Mouse (Mus musculus): ENCODE results near the gene Pias1.
A peak's percentile ranks its signal among the peaks of the same experiment; 100 is the strongest.

Gene Pias1

DNA sequence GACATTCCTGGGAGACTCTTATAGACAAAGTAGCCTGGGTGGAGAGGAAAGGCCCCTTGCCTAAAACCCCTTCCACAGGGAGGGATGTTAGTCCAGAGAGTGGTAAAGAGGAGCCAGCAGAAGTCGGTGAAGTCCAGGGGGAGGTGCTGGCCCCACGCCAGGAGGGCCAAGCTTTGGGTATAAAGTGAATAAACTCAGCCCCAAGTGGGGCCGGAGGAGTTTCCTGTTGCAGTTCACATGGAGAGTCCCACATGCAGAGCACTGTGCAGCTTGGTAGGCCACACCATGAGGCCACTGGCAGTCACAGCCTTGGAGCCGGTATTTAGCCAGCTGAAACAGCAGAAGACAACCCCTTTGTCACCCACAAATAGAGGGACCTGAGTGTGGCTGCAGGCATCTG is 133.2 kb downstream of the Pias1 start:
- no peak for DNase-seq

GRCm38 (mm10) chr9:62851571-62851970 is 136.2 kb downstream of the Pias1 start:
- no peak for DNase-seq

GRCm38 (mm10) chr9:62848641-62849040 is 139.1 kb downstream of the Pias1 start:
- DNase-seq = no peak

GRCm38 (mm10) chr9:62847694-62848093 is 140.0 kb downstream of the Pias1 start:
- DNase-seq = peak; percentile 95

DNA sequence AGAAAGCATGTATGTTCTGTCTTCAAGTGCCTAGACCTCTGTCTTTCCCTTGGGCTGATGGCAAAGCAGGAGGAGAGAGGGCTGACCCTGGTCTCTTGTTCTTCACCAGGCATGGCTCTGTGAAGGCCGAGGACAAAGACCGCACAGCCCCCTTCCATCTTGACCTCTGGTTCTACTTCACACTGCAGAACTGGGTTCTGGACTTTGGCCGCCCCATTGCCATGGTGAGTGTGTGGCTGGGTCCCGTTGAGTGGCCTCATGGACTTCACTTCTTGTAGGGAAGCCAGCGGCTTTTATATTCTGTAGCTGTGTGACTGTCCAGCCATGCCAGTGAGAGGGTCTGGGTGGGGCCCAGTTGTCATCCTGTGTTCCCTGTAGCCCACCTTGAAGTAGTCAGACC is 143.3 kb downstream of the Pias1 start:
- DNase-seq = no peak

GRCm38 (mm10) chr9:62843356-62844024 is 144.2 kb downstream of the Pias1 start:
- DNase-seq = no peak

GRCm38 (mm10) chr9:62839172-62839770 is 148.5 kb downstream of the Pias1 start:
- DNase-seq = peak; percentile 46

GRCm38 (mm10) chr9:62838506-62839171 is 149.1 kb downstream of the Pias1 start, which contains the start of gene Cln6:
Gene Cln6, plus strand, starts transcription at chr9:62838785.
- peak; percentile 88 for DNase-seq

DNA sequence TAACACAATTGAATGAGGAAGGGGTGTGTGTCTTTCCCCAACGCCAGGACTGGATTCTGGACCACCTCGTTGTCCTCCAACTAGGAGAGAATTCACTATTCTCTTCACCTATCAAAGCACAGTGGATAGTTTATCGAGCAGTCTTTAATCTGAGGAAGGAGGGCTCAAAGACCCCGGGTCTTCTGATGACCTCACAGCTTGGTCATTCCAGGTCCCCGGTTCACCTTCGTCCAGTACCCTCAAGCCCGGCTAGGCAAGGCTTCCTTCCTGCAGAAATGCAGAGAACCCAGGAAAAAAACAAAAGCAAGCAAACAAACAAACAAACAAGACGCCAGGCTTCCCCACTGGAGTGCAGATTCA is 149.6 kb downstream of the Pias1 start:
- no peak for DNase-seq

DNA sequence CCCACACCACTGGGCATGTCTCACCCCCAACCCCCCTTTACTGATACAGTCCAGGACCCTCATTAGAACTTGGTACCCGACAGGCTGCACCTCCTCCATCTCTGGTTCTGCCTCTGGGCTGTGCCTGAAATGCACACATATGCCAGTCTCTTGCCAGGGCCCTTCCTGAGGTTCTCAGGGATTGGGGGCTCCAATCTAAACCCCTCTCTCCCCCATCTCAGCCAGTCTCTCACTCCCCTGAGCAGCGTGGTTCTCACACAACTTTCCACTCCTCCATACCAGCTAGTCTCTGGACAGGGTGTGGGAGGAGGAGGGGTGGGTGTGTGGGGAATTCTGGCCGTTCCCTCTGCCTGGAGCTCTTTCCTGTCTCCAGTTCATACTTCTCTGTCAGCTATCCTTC is 150.1 kb downstream of the Pias1 start:
- DNase-seq = no peak

- no peak for DNase-seq
These were observed 151.8 kb downstream of the Pias1 start for GRCm38 (mm10) chr9:62835705-62836446.

GRCm38 (mm10) chr9:62834906-62835305 is 152.8 kb downstream of the Pias1 start:
- DNase-seq = no peak

DNA sequence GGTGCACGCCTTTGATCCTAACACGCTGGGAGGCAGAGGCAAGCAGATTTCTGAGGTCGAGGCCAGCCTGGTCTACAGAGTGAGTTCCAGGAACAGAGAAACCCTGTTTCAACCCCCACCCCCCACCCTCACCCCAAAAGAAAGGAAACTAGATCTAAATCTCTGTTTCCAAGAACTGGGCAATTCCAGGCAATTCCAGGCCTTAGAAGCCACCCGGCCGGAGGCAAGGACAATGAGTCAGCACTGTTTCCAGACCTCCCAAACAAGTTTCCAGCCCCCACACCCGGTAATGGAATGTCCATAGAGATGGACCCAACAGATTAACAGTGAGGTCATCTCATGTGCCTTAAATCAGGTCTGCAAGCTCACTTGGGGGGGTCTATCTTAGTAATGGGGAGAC is 157.8 kb downstream of the Pias1 start:
- DNase-seq = no peak

DNA sequence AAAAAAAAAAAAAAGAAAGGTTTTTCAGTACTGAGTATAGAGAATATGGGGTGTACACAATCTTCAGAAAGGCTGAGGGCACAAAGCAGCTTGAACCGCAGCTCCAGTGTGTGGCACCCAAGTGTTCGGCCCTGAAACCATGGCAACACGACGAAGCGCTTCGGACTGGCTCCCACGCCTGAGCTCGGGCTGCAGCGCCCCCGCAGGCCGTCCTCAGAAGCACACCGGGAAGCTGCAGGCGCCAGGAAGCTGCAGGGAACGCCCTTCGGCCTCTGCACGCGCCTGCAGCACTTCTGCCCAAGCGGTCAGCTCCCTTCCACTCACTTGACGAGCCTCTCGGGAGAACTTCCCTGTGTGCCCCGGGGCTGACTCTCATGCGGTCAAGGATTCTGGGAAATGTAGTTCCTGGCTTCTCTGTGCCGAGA is 159.1 kb downstream of the Pias1 start:
- DNase-seq = peak; percentile 98
